Mouse (Mus musculus): ENCODE results near the gene Heatr9. TPM values are rescaled to one million over a fixed set of nuclear protein-coding genes. Genes with fewer than 3 reads are reported as not detected.

Heatr9 gene
- polyA plus RNA-seq, 1 experiment, result not detected

- TF ChIP-seq CTCF (IDR thresholded peaks at IDR 0.05; ENCODE audit: borderline replicate concordance, insufficient read depth, low read depth, low read length), result no peak
- TF ChIP-seq POLR2A (IDR thresholded peaks at IDR 0.05; ENCODE audit: borderline replicate concordance, insufficient read depth, low read length), result no peak
- 79% methylated on average over 3 of the region's 3 CpGs for WGBS
- H3K27me3 ChIP-seq (ENCODE audit: control insufficient read depth, insufficient read depth, low read length), result no peaks in the 10 kb centered on the region
- H3K4me3 ChIP-seq (replicated peaks; ENCODE audit: insufficient read depth, low read depth, low read length), result no peak overlapping the region
- DNase-seq, result no peak
- H3K27ac ChIP-seq (ENCODE audit: insufficient read depth, low read length), result no peak overlapping the region
- H3K4me1 ChIP-seq (ENCODE audit: control insufficient read depth, insufficient read depth, low read length), result no peaks in the 10 kb centered on the region
These were observed 19.4 kb upstream of the Heatr9 start for GRCm38 (mm10) chr11:83541415-83541814.

- no peaks in the 10 kb centered on the region for H3K27me3 ChIP-seq (ENCODE audit: control insufficient read depth, insufficient read depth, low read length)
- H3K27ac ChIP-seq (ENCODE audit: insufficient read depth, low read length), result no peak overlapping the region
- no peaks in the 10 kb centered on the region for H3K4me1 ChIP-seq (ENCODE audit: control insufficient read depth, insufficient read depth, low read length)
- no peak overlapping the region for H3K4me3 ChIP-seq (replicated peaks; ENCODE audit: insufficient read depth, low read depth, low read length)
- TF ChIP-seq POLR2A (IDR thresholded peaks at IDR 0.05; ENCODE audit: borderline replicate concordance, insufficient read depth, low read length) (no peak), CTCF (IDR thresholded peaks at IDR 0.05; ENCODE audit: borderline replicate concordance, insufficient read depth, low read depth, low read length) (no peak)
- WGBS, result 55% methylated on average over 2 of the region's 2 CpGs
- no peak for DNase-seq
These were observed 19.0 kb upstream of the Heatr9 start for GRCm38 (mm10) chr11:83540931-83541330.

- H3K27ac ChIP-seq (ENCODE audit: insufficient read depth, low read length), result no peak overlapping the region
- TF ChIP-seq CTCF (IDR thresholded peaks at IDR 0.05; ENCODE audit: borderline replicate concordance, insufficient read depth, low read depth, low read length) (no peak), POLR2A (IDR thresholded peaks at IDR 0.05; ENCODE audit: borderline replicate concordance, insufficient read depth, low read length) (no peak)
- DNase-seq, result no peak
- 86% methylated on average over 3 of the region's 3 CpGs for WGBS
- no peak overlapping the region for H3K4me3 ChIP-seq (replicated peaks; ENCODE audit: insufficient read depth, low read depth, low read length)
- H3K4me1 ChIP-seq (ENCODE audit: control insufficient read depth, insufficient read depth, low read length), result peaks cover 6% of the 10 kb centered on the region
- no peaks in the 10 kb centered on the region for H3K27me3 ChIP-seq (ENCODE audit: control insufficient read depth, insufficient read depth, low read length)
These were observed 16.8 kb upstream of the Heatr9 start for GRCm38 (mm10) chr11:83538705-83539314.

GRCm38 (mm10) chr11:83536831-83537230 is 14.9 kb upstream of the Heatr9 start:
- Histone ChIP-seq H3K4me3 (replicated peaks; ENCODE audit: insufficient read depth, low read depth, low read length) (no peak overlapping the region), H3K27ac (ENCODE audit: insufficient read depth, low read length) (no peak overlapping the region), H3K4me1 (ENCODE audit: control insufficient read depth, insufficient read depth, low read length) (peaks cover 6% of the 10 kb centered on the region), H3K27me3 (ENCODE audit: control insufficient read depth, insufficient read depth, low read length) (no peaks in the 10 kb centered on the region)
- WGBS, result 90% methylated on average over 3 of the region's 3 CpGs
- TF ChIP-seq POLR2A (IDR thresholded peaks at IDR 0.05; ENCODE audit: borderline replicate concordance, insufficient read depth, low read length) (no peak), CTCF (IDR thresholded peaks at IDR 0.05; ENCODE audit: borderline replicate concordance, insufficient read depth, low read depth, low read length) (no peak)
- no peak for DNase-seq

- no peaks in the 10 kb centered on the region for H3K27me3 ChIP-seq (ENCODE audit: control insufficient read depth, insufficient read depth, low read length)
- peak overlapping the region; percentile 3 for H3K4me3 ChIP-seq (replicated peaks; ENCODE audit: insufficient read depth, low read depth, low read length)
- H3K27ac ChIP-seq (ENCODE audit: insufficient read depth, low read length), result no peak overlapping the region
- TF ChIP-seq CTCF (IDR thresholded peaks at IDR 0.05; ENCODE audit: borderline replicate concordance, insufficient read depth, low read depth, low read length) (no peak), POLR2A (IDR thresholded peaks at IDR 0.05; ENCODE audit: borderline replicate concordance, insufficient read depth, low read length) (no peak)
- peak; percentile 45 for DNase-seq
- 30% methylated on average over 13 of the region's 13 CpGs for WGBS
- peaks cover 6% of the 10 kb centered on the region for H3K4me1 ChIP-seq (ENCODE audit: control insufficient read depth, insufficient read depth, low read length)
These were observed 12.8 kb upstream of the Heatr9 start for GRCm38 (mm10) chr11:83534609-83535423.

GRCm38 (mm10) chr11:83534143-83534542 is 12.2 kb upstream of the Heatr9 start:
- TF ChIP-seq CTCF (IDR thresholded peaks at IDR 0.05; ENCODE audit: borderline replicate concordance, insufficient read depth, low read depth, low read length) (no peak), POLR2A (IDR thresholded peaks at IDR 0.05; ENCODE audit: borderline replicate concordance, insufficient read depth, low read length) (no peak)
- DNase-seq, result no peak
- no peaks in the 10 kb centered on the region for H3K27me3 ChIP-seq (ENCODE audit: control insufficient read depth, insufficient read depth, low read length)
- H3K27ac ChIP-seq (ENCODE audit: insufficient read depth, low read length), result no peak overlapping the region
- H3K4me3 ChIP-seq (replicated peaks; ENCODE audit: insufficient read depth, low read depth, low read length), result no peak overlapping the region
- peaks cover 6% of the 10 kb centered on the region for H3K4me1 ChIP-seq (ENCODE audit: control insufficient read depth, insufficient read depth, low read length)
- WGBS, result 74% methylated on average over 8 of the region's 8 CpGs

GRCm38 (mm10) chr11:83533192-83533591 is 11.2 kb upstream of the Heatr9 start:
- TF ChIP-seq POLR2A (IDR thresholded peaks at IDR 0.05; ENCODE audit: borderline replicate concordance, insufficient read depth, low read length) (no peak), CTCF (IDR thresholded peaks at IDR 0.05; ENCODE audit: borderline replicate concordance, insufficient read depth, low read depth, low read length) (no peak)
- no peak for DNase-seq
- H3K27me3 ChIP-seq (ENCODE audit: control insufficient read depth, insufficient read depth, low read length), result no peaks in the 10 kb centered on the region
- no peak overlapping the region for H3K27ac ChIP-seq (ENCODE audit: insufficient read depth, low read length)
- H3K4me1 ChIP-seq (ENCODE audit: control insufficient read depth, insufficient read depth, low read length), result peaks cover 6% of the 10 kb centered on the region
- no peak overlapping the region for H3K4me3 ChIP-seq (replicated peaks; ENCODE audit: insufficient read depth, low read depth, low read length)
- WGBS, result 100% methylated on average over 1 of the region's 1 CpGs

- TF ChIP-seq POLR2A (IDR thresholded peaks at IDR 0.05; ENCODE audit: borderline replicate concordance, insufficient read depth, low read length), result no peak
- TF ChIP-seq CTCF (IDR thresholded peaks at IDR 0.05; ENCODE audit: borderline replicate concordance, insufficient read depth, low read depth, low read length), result no peak
- peaks cover 6% of the 10 kb centered on the region for H3K4me1 ChIP-seq (ENCODE audit: control insufficient read depth, insufficient read depth, low read length)
- no peak within 1 kb of the TSS for H3K4me3 ChIP-seq (replicated peaks; ENCODE audit: insufficient read depth, low read depth, low read length)
- WGBS, result 87% methylated on average over 5 of the region's 5 CpGs
- no peak for DNase-seq
- no peak within 1 kb of the TSS for H3K27ac ChIP-seq (ENCODE audit: insufficient read depth, low read length)
- H3K27me3 ChIP-seq (ENCODE audit: control insufficient read depth, insufficient read depth, low read length), result no peaks in the 10 kb centered on the region
These were observed 8.4 kb upstream of the Heatr9 start, which contains the start of gene Ccl5 for GRCm38 (mm10) chr11:83530360-83530759. TSS of gene Ccl5 (minus strand) at chr11:83530518.

Measured in cerebellum, adult 2 months (tissue).